Mouse (Mus musculus) liver, embryonic 15.5 days (tissue): ENCODE measurements around the gene Igf2bp1. TPM values are rescaled to one million over a fixed set of nuclear protein-coding genes. Genes with fewer than 3 reads are reported as not detected.

Experiments
- ATAC-seq: fragments of 200-750 bp; cut with Nextera tagmentation; 2 replicates; pipeline ENCODE4 v1.8.0; 2017; ENCODE audit warnings: moderate number of reproducible peaks, mild to moderate bottlenecking, moderate library complexity; ENCODE audit not compliant: insufficient read depth
- H3K27ac ChIP-seq: fragments of 300-500 bp; sonication (generic); replicated peaks from 2 replicates; pipeline ENCODE4 v1.5.1; 2015; ENCODE audit warnings: mild to moderate bottlenecking, inconsistent platforms
- H3K27me3 ChIP-seq: fragments of 300-500 bp; sonication (generic); 2 replicates; pipeline ENCODE4 v1.6.1; 2015; ENCODE audit warnings: mild to moderate bottlenecking, inconsistent platforms
- H3K36me3 ChIP-seq: fragments of 300-500 bp; sonication (generic); replicated peaks from 2 replicates; pipeline ENCODE4 v1.6.1; 2015; ENCODE audit warnings: moderate library complexity, mild to moderate bottlenecking, inconsistent platforms
- H3K4me1 ChIP-seq: fragments of 300-500 bp; sonication (generic); replicated peaks from 2 replicates; pipeline ENCODE4 v1.6.1; 2015; ENCODE audit warnings: inconsistent platforms
- H3K4me2 ChIP-seq: fragments of 300-500 bp; sonication (generic); 2 replicates; pipeline ENCODE4 v1.6.1; 2015; ENCODE audit warnings: moderate library complexity, mild to moderate bottlenecking, inconsistent platforms
- H3K4me3 ChIP-seq: fragments of 300-500 bp; sonication (generic); replicated peaks from 2 replicates; pipeline ENCODE4 v1.5.1; 2015; ENCODE audit warnings: mild to moderate bottlenecking, inconsistent platforms
- H3K9ac ChIP-seq: fragments of 300-500 bp; sonication (generic); 2 replicates; pipeline ENCODE4 v1.6.1; 2015; ENCODE audit warnings: moderate library complexity, mild to moderate bottlenecking, inconsistent platforms
- H3K9me3 ChIP-seq: fragments of 300-500 bp; sonication (generic); replicated peaks from 2 replicates; pipeline ENCODE4 v1.6.1; 2016; ENCODE audit warnings: inconsistent platforms
- WGBS: fragments of 180-500 bp; shearing (Covaris S2); methylation state at CpG from one replicate; pipeline ENCODE4 v1.1.7; 2015; ENCODE audit warnings: mixed read lengths; ENCODE audit not compliant: insufficient replicate concordance; 5-methylcytosine and 5-hydroxymethylcytosine counted together
- polyA plus RNA-seq: library from polyadenylated mRNA; unstranded; fragments of >200 nt; fragmentation: Nextera tagmentation; extraction: Ambion mirVana; gene quantifications from 2 replicates; pipeline ENCODE4 v1.2.1, GENCODE M21; 2015

Igf2bp1 gene
- polyA plus RNA-seq, 1 experiment from 2014 or later, result 11.9 TPM

GRCm38 (mm10) chr11:96034596-96035052 is 28.9 kb upstream of the Igf2bp1 start, which contains the start of gene Snf8:
TSS of gene Snf8 (plus strand) at chr11:96034885.
- H3K4me1 ChIP-seq, result peaks cover 47% of the 10 kb centered on the region
- peak within 1 kb of the TSS; percentile 78 for H3K9ac ChIP-seq
- H3K27me3 ChIP-seq, result no peaks in the 10 kb centered on the region
- peaks cover 18% of the 10 kb centered on the region for H3K36me3 ChIP-seq
- no peaks in the 10 kb centered on the region for H3K9me3 ChIP-seq
- under 1% methylated on average over 29 of the region's 29 CpGs for WGBS
- ATAC-seq, result peak; percentile 79
- peak within 1 kb of the TSS; percentile 86 for H3K4me2 ChIP-seq
- H3K4me3 ChIP-seq, result peak within 1 kb of the TSS; percentile 86
- H3K27ac ChIP-seq, result peak within 1 kb of the TSS; percentile 64

- Histone ChIP-seq H3K36me3 (peaks cover 14% of the 10 kb centered on the region), H3K27me3 (no peaks in the 10 kb centered on the region), H3K4me1 (peaks cover 47% of the 10 kb centered on the region), H3K9ac (peak overlapping the region; percentile 78; the same call in 1 of the 2 replicates), H3K9me3 (no peaks in the 10 kb centered on the region), H3K27ac (peak overlapping the region; percentile 64), H3K4me3 (peak overlapping the region; percentile 86), H3K4me2 (peak overlapping the region; percentile 86)
- no peak for ATAC-seq
- 37% methylated on average over 8 of the region's 8 CpGs for WGBS
Measured at GRCm38 (mm10) chr11:96034116-96034515, 28.4 kb upstream of the Igf2bp1 start.

GRCm38 (mm10) chr11:96033264-96033663 is 27.5 kb upstream of the Igf2bp1 start:
- WGBS, result 87% methylated on average over 3 of the region's 3 CpGs
- ATAC-seq, result no peak
- no peak overlapping the region for H3K9ac ChIP-seq
- peaks cover 39% of the 10 kb centered on the region for H3K4me1 ChIP-seq
- H3K36me3 ChIP-seq, result 0 out of 2 replicates have a peak, but pooled peaks cover 6% of the 10 kb centered on the region
- H3K4me2 ChIP-seq, result no peak overlapping the region
- no peak overlapping the region for H3K27ac ChIP-seq
- no peak overlapping the region for H3K4me3 ChIP-seq
- H3K27me3 ChIP-seq, result no peaks in the 10 kb centered on the region
- no peaks in the 10 kb centered on the region for H3K9me3 ChIP-seq

GRCm38 (mm10) chr11:96031701-96032100 is 26.0 kb upstream of the Igf2bp1 start:
- 64% methylated on average over 2 of the region's 2 CpGs for WGBS
- H3K27ac ChIP-seq, result no peak overlapping the region
- H3K36me3 ChIP-seq, result no peaks in the 10 kb centered on the region
- no peak overlapping the region for H3K4me3 ChIP-seq
- no peaks in the 10 kb centered on the region for H3K27me3 ChIP-seq
- H3K9ac ChIP-seq, result no peak overlapping the region
- no peaks in the 10 kb centered on the region for H3K9me3 ChIP-seq
- no peak for ATAC-seq
- no peak overlapping the region for H3K4me2 ChIP-seq
- H3K4me1 ChIP-seq, result peaks cover 28% of the 10 kb centered on the region

GRCm38 (mm10) chr11:96030571-96030970 is 24.8 kb upstream of the Igf2bp1 start:
- Histone ChIP-seq H3K4me2 (no peak overlapping the region), H3K27me3 (no peaks in the 10 kb centered on the region), H3K9ac (no peak overlapping the region), H3K36me3 (no peaks in the 10 kb centered on the region), H3K9me3 (no peaks in the 10 kb centered on the region), H3K4me1 (peaks cover 17% of the 10 kb centered on the region), H3K27ac (no peak overlapping the region), H3K4me3 (no peak overlapping the region)
- no peak for ATAC-seq
- 55% methylated on average over 3 of the region's 3 CpGs for WGBS

- H3K27me3 ChIP-seq, result 0 out of 2 replicates have a peak, but pooled peaks cover 3% of the 10 kb centered on the region
- H3K27ac ChIP-seq, result no peak overlapping the region
- no peak overlapping the region for H3K4me3 ChIP-seq
- no peak overlapping the region for H3K9ac ChIP-seq
- ATAC-seq, result no peak
- H3K9me3 ChIP-seq, result no peaks in the 10 kb centered on the region
- no peaks in the 10 kb centered on the region for H3K36me3 ChIP-seq
- H3K4me1 ChIP-seq, result peaks cover 7% of the 10 kb centered on the region; the same call in 1 of the 2 replicates
- H3K4me2 ChIP-seq, result no peak overlapping the region
- 28% methylated on average over 5 of the region's 5 CpGs for WGBS
Measured at GRCm38 (mm10) chr11:96028130-96028529, 22.4 kb upstream of the Igf2bp1 start.

- 51% methylated on average over 4 of the region's 4 CpGs for WGBS
- H3K27me3 ChIP-seq, result peaks cover 8% of the 10 kb centered on the region; the same call in 1 of the 2 replicates
- H3K4me3 ChIP-seq, result no peak overlapping the region
- no peaks in the 10 kb centered on the region for H3K9me3 ChIP-seq
- H3K9ac ChIP-seq, result no peak overlapping the region
- H3K4me1 ChIP-seq, result peaks cover 3% of the 10 kb centered on the region; the same call in 1 of the 2 replicates
- H3K27ac ChIP-seq, result no peak overlapping the region
- ATAC-seq, result no peak
- no peak overlapping the region for H3K4me2 ChIP-seq
- H3K36me3 ChIP-seq, result no peaks in the 10 kb centered on the region
Measured at GRCm38 (mm10) chr11:96020622-96021021, 14.9 kb upstream of the Igf2bp1 start.

GRCm38 (mm10) chr11:96017941-96018351 is 12.2 kb upstream of the Igf2bp1 start:
- Histone ChIP-seq H3K27me3 (peaks cover 7% of the 10 kb centered on the region), H3K4me3 (no peak overlapping the region), H3K9me3 (no peaks in the 10 kb centered on the region), H3K36me3 (no peaks in the 10 kb centered on the region), H3K4me2 (no peak overlapping the region), H3K4me1 (no peaks in the 10 kb centered on the region), H3K9ac (no peak overlapping the region), H3K27ac (no peak overlapping the region)
- 45% methylated on average over 9 of the region's 9 CpGs for WGBS
- no peak for ATAC-seq

GRCm38 (mm10) chr11:96015421-96015820 is 9.7 kb upstream of the Igf2bp1 start:
- H3K9ac ChIP-seq, result no peak overlapping the region
- H3K9me3 ChIP-seq, result no peaks in the 10 kb centered on the region
- no peak overlapping the region for H3K4me3 ChIP-seq
- H3K36me3 ChIP-seq, result no peaks in the 10 kb centered on the region
- 37% methylated on average over 5 of the region's 5 CpGs for WGBS
- H3K27ac ChIP-seq, result no peak overlapping the region
- H3K4me2 ChIP-seq, result no peak overlapping the region
- H3K4me1 ChIP-seq, result no peaks in the 10 kb centered on the region; the same call in 1 of the 2 replicates
- ATAC-seq, result no peak
- peaks cover 25% of the 10 kb centered on the region for H3K27me3 ChIP-seq

- no peaks in the 10 kb centered on the region for H3K9me3 ChIP-seq
- H3K4me3 ChIP-seq, result no peak overlapping the region
- H3K9ac ChIP-seq, result no peak overlapping the region
- H3K4me2 ChIP-seq, result no peak overlapping the region
- peaks cover 43% of the 10 kb centered on the region for H3K27me3 ChIP-seq
- no peak for ATAC-seq
- H3K4me1 ChIP-seq, result peaks cover 11% of the 10 kb centered on the region
- 1% methylated on average over 6 of the region's 8 CpGs for WGBS
- no peaks in the 10 kb centered on the region for H3K36me3 ChIP-seq
- H3K27ac ChIP-seq, result no peak overlapping the region
Measured at GRCm38 (mm10) chr11:96011982-96012381, 6.2 kb upstream of the Igf2bp1 start.

- H3K27ac ChIP-seq, result no peak overlapping the region
- no peaks in the 10 kb centered on the region for H3K36me3 ChIP-seq
- ATAC-seq, result no peak
- no peak overlapping the region for H3K9ac ChIP-seq
- WGBS, result 0% methylated on average over 1 of the region's 1 CpGs
- peaks cover 64% of the 10 kb centered on the region for H3K27me3 ChIP-seq
- no peak overlapping the region for H3K4me2 ChIP-seq
- H3K4me1 ChIP-seq, result peaks cover 42% of the 10 kb centered on the region
- H3K9me3 ChIP-seq, result no peaks in the 10 kb centered on the region
- H3K4me3 ChIP-seq, result no peak overlapping the region
Measured at GRCm38 (mm10) chr11:96008827-96009226, 3.1 kb upstream of the Igf2bp1 start.
